Mouse (Mus musculus) cerebellum, adult (tissue): Measurements from ENCODE around the gene Nrxn3.

Experiments
- ATAC-seq: cut with Nextera tagmentation; 2 replicates; pipeline ENCODE4 v1.9.2; 2017; ENCODE audit warnings: mild to moderate bottlenecking, moderate library complexity, mixed read lengths; ENCODE audit not compliant: insufficient number of reproducible peaks, low FRiP score, low TSS enrichment

Nrxn3 gene

DNA sequence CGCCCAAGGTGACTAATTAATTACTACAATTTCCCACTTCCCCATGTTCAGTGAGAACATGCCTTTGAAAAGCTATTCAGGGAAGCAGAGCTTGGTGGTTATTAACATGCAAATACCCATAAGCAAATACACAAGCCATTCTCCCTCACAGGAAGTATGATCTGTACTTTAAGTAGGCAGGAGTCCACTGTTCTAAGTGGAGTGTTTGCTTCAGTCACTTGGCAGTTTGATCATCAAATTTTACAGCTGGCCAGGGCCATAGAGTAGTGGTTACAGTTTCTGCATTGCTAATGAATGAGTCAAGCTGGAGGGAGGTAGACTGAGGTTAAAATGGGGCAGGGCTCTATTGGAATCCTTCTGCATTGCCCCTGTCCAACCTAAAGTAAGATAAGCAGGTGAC, 1120.2 kb downstream of the Nrxn3 start:
- ATAC-seq, result no peak

DNA sequence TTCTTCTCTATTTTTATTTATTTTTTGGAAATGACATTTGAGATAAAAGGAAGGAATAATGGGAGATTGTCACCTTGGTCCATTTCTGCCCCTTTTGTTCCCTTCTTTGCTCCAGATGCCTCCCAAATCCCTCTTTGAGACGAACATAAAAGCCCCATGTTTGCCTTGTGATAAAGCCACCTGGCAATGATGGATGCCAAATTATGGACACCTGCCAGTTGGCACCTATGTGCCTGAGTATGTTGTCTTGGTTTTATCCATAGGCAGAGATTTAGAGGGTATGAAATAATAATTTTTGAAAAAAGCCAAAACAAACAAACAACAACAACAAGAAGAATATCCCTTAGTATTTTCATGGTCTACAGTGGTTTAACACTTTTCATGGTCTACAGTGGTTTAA, 1125.4 kb downstream of the Nrxn3 start:
- no peak for ATAC-seq

GRCm38 (mm10) chr12:89854355-89854754, 1131.7 kb downstream of the Nrxn3 start:
- no peak for ATAC-seq

DNA sequence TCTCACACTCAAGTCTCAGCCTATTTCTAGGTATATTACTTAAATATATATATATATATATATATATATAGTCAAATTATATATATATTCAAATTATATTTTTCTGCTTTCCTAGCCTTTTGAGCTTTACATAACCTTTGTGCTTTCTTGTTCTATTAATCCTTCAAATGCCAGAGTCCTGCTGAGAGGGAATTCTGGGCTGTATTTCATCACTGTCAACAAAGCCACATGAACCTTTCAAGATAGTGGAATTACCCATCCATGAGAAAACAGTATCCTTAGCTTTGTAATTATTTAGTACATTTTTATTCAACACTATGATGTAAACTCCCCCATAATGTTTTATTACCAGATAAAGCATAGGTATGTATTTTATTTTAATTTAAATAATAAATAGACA, 1144.4 kb downstream of the Nrxn3 start:
- ATAC-seq, result peak; percentile 58; the same call in 1 of the 2 replicates

- ATAC-seq, result peak; percentile 58
Measured at GRCm38 (mm10) chr12:89882617-89883370, 1160.1 kb downstream of the Nrxn3 start.

DNA sequence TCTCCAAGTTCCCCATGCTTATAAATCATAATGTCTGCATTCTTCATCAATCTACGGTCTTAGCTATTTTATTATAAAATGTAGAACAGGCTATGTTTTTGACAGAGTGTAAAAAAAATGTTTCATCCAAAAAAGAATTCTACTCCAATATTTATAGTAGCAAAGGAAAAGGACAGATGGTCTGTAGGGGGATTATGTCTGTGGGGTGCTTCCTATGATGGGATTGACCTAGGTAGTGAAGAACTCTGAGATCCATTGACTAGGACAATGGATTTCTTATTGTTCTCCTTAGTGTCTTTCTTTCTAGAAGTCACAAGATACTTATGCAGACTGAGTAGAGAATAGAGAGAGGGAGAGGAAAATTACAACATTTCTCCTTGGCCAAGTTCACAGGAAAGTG, 1161.9 kb downstream of the Nrxn3 start:
- ATAC-seq, result no peak; the same call in 1 of the 2 replicates

GRCm38 (mm10) chr12:89888647-89889046, 1166.0 kb downstream of the Nrxn3 start:
- no peak for ATAC-seq

DNA sequence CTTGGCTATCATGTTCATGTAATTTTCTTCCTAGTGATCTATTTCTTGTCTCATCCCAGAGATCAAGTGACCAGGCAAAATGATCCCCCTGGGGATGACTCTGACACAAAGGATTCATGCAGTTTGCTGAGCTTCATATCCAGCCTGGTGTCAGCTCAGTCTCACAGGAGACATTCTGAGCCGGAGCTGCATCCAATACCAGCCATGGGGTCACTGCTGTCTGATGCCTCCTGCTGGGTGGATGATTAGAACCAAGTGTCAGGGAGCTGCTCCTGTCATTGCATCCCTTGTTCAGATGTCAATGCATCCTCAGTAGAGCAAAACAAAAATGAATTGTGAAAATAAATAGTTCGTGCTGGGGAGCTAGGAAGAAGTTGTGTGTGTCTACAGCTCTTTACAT, 1174.2 kb downstream of the Nrxn3 start:
- no peak; the same call in 1 of the 2 replicates for ATAC-seq

DNA sequence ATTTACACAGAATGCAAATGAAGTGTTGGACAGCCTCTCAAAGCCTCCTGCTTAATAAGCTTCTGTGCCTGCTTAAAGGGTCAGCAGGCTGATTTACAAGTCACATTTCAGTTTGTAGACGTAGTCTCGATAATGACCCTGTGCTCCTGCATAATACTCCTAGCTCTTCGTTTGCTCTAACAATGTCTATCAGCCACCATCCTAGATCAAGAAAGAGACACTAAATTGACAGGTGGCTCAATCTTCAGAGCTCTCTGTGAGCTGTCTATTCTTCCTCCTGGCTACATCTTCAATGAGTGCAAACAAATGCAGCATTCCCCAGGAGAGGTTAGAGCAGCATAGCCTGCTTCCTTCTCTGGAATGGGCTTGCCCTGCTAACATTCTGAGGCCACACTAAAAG, 1186.9 kb downstream of the Nrxn3 start:
- ATAC-seq, result no peak

GRCm38 (mm10) chr12:89918138-89918829, 1195.6 kb downstream of the Nrxn3 start:
- no peak for ATAC-seq

DNA sequence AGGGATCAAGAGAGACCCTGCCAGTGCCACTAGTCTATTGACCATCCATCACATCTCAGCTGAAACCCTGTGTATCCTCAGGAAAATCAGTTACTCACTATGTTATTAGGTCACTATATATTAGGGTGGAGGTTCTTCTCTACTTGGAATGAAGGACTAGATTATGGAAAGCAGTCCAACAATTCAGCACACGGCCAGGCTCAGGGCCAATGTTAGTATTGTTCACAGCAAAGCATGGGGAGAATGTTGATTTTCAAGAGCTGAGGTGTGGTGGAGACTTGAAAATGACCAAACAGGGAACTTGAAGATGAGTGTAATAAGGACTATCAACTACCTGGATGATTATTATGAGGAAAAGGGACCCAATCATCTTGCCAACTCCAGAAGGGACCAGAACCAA, 1209.7 kb downstream of the Nrxn3 start:
- no peak for ATAC-seq

DNA sequence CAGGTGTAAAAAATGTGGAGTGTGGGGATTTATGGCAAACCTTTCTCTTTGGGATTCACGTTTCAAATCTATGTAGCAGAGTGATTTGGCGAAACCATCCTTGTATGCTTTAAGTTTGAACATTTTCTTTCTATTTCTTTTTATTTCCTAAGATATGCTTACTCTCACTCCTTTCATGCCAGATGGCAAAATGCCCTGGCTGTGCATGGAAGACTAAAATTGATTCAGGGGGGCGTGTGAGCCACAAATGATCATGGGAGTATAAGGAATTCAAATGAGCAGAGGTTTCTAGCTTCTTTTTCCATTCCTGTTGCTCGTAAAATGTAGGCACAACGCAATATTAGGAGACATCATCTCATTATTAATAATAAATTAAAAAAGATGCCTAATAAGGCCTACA, 1211.0 kb downstream of the Nrxn3 start:
- no peak for ATAC-seq

GRCm38 (mm10) chr12:89940746-89941145, 1218.1 kb downstream of the Nrxn3 start:
- ATAC-seq, result no peak

DNA sequence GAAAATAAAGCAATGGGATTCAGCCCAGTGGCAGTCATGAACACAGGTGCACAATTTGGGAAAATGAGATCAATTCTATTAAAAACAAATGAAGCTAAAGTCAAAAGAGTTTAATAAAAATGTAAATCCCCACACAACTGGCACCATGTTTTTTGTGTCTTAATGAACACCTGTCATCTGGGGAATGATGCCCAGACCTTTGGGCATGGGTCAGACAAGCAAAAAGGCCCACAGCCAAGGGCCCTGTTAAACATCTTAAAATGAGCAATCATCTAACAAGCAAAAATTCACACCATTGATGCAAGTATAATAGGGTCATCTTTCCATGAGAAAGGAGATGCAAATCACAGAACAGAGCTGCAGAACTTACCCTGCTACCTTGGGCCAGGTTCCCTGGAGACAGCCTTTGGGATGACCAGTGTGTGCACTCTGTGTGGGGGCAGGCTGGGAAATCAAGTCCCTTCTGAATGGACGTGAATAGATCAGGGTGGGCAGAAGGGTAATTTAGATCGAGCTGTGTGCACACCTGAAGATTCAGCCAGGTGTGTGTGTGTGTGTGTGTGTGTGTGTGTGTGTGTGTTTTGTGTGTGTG, 1223.3 kb downstream of the Nrxn3 start:
- ATAC-seq, result 0 out of 2 replicates have a peak, but pooled peaks have one; percentile 40

DNA sequence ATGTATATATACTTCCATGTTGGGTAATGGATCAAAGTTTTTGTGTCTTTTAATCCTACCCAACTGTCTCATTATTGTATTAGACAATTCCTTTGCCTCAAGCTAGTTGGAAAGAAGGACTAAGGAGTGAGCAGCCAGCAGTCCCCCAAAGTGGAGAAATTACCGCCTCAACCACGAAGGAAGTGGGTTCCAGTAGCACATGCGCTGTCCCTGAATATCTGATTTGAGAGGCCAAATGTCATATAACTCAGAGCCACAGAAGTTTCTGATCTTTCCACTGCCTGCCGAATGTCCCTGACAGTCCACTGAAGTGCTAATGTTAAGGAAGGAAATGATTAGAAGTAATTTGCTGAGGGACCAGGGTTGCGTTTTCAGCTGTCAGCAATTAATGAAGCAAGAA, 1223.8 kb downstream of the Nrxn3 start:
- no peak for ATAC-seq

DNA sequence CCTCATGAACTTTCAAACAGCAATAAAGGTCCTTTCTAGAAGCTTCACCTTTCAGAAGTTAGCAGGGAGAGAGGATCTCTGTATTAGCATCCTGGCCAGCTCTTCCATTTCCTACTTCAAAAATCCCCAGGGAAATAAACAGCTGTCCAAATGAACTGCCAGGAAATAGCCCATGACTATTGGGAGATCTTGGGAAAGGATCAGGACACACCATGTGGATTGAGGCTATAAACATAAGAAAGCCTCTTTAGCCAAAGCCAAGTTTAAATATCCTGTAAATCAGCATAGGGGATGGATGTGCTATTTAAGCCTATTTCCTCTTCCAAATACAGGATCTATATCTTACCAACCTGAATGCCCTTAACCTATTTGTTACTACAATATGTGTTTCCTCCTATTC, 1230.6 kb downstream of the Nrxn3 start:
- no peak for ATAC-seq

GRCm38 (mm10) chr12:89953649-89954048, 1231.0 kb downstream of the Nrxn3 start:
- no peak for ATAC-seq

DNA sequence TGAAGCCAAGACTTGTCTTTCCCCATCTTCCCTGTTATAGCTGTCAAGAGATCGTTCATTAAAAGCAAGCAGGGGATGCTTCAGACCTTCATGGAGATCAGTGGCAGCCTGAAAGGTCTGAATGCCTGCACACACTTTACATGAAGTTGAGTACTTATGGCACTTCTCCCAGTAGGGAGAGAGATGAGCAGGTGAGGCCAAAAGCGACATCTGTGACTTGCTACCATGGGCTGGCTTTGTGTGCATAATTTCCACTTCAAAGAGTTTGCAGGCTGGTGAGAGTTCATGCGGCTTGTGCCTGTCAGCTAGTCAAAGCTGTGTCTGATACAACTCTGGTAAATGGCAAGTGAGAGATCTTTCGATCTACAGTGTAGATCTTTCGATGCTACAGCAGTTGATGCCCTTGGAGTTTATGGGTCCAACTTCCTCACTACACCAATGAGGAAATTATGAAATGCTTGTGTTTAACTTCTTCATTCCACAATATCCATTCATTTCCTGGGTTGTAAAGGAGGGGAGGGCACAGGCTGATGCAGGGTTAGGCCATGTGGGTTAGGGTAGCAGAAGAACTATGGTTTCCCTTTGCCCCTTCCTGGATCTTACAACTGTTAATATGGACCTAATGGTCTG, 1231.9 kb downstream of the Nrxn3 start:
- peak; percentile 91 for ATAC-seq

- ATAC-seq, result no peak
Measured at GRCm38 (mm10) chr12:89963073-89963472, 1240.4 kb downstream of the Nrxn3 start.

GRCm38 (mm10) chr12:89976648-89977047, 1254.0 kb downstream of the Nrxn3 start:
- ATAC-seq, result no peak

DNA sequence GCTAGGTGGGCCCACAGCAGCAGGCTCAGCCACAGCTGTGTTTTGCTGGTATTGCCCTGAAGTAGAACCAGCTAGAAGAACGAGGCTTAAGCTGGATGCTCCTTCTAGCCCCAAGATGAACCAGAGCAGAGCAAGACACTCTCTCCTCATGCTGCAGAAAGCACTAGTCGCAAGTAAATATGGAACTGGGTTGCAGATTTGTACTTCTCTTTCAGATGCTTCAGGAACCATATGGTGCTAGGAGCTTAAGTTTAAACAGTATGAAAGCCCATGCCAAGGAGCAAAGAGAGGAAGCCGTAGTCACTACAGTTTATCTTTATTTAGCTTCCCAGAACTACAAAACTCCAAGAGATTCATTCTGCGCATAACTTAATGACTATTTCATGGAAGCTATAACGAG, 1254.8 kb downstream of the Nrxn3 start:
- ATAC-seq, result no peak
